Mouse (Mus musculus) heart, adult 9 months (tissue): ENCODE measurements at regions not wholly inside any gene's neighbourhood (a gene's known extent, or its start where the extent isn't known, plus 50 kb on each side); places are given as distances from the start of the nearest gene placed in this dataset.

Source experiments
- DNase-seq, 2 experiments: peaks; one replicate each; pipeline ENCODE4 v3.0.0; 2022; ENCODE audit warnings: low spot score in 2 of 2

DNA sequence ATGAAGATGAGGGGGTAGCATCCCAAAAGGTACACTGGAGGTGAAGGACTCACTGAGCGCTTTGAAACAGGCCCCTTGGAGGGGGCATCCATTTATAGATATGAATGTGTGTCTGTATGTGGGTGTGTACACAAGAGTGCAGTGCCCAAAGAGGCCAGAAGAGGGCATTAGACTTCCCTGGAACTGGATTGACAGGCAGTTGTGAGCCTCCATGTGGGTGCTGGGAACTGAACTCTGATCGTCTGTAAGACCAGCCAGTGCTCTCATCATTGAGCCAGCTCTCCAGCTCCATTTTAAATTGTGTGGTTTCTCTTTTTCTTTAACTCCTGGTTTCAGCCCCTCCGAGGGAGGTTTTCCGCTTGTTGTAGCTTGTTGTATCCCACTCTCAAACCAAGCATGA lies 67.6 kb upstream of the 1700021F07Rik start:
- no peak for DNase-seq

DNA sequence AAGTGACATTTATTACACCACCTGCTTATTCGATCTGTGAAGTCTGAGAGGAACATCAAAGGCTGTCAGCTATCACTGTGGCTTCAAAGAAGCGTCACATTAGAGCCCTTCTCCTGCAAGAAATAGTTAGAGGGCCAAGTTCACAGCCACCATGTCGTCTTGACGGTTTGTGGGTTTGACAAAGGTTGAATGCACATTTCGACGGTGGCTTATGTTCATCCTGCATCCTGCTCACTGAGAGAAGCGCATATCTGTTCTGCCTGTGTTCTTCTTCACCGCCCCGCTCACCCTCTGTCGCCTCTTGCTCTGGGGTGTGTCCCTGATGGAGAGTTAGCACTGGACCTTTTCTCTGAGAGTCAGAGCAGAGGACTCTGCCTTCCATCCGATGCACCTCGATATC lies 67.2 kb upstream of the 1700021F07Rik start:
- no peak for DNase-seq

DNA sequence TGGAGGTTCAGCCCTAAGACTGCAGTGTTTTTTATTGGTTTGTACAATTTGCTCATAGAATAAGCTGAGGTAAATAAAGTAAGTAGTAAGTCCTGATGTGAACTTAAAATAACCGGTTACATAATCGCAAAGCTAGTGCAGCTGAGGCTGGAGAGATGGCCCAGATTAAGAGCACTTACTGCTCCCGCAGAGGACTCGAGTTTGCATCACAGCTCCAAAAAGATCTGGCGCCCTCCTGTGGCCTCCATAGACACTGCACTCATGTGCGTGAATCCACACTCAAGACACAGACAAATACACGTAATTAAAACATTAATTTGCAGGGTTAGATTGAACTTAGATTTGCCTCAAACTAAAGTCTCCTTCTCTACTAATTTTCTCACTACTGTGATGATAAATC lies 66.3 kb upstream of the 1700021F07Rik start:
- no peak for DNase-seq

DNA sequence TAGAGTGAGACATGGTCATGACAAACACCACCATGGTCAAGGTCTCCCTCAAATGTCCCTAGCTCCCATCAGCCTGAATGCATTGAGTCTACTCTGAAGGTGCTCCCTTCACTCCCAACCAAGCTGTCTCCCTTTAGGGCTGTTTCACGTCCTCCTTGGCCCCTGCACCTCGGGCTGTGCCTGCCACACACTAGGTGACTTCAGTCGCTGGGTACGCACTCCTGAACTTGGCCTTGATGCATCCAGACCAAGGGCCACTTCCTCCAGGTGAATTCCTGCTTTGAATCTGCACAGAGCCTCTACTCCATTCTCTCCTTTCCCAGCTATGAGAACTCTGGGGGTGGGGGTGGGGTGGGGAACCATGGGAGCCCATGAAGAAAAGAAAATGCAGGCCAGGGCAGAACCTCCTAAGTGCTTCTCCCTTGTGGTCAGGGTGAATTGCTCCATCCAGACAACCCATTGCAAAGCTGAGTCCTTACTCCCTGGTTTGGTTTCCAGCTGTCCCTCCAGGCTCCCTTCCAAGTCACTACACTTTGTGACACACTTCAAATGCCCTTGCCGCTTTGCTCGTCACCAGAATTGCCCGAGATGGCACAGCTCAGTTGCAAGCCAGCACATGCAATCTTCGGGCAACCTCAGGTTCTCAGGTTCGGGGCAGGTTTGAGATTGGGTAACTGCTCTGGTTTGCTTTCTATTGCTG lies 65.3 kb upstream of the 1700021F07Rik start:
- DNase-seq, result no peak

DNA sequence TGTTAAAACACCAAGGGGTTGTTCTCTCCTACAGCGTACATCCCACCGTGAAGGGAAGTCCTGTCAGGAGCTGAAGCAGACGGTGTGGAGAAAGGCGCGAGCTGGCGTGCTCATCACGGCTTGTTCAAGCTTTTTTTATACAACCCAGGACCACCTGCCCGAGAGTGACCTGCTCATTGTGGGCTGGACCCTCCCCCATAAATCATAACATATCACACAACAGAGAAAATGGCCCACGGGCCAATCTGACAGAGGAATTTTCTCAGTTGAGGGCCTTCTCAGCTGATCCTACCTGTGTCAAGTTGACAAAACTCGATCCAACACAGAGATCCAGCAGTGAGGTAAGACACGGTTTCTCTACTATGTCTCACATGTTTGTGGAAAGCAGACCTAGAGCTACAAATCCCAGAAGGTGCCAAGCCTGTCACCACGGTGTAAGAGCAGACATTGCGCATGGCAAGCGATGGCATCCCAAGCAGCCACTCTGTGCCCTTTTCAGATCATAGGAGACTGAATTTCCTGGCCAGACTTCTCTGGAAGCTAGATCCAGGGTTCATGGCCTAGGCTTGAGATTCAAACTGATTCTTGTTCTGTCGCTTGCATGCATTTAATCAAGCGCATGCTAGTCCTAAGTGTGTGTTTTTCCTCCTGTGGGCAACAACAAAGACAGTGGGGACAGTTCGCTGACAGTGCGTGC lies 64.6 kb upstream of the 1700021F07Rik start:
- DNase-seq, result no peak

DNA sequence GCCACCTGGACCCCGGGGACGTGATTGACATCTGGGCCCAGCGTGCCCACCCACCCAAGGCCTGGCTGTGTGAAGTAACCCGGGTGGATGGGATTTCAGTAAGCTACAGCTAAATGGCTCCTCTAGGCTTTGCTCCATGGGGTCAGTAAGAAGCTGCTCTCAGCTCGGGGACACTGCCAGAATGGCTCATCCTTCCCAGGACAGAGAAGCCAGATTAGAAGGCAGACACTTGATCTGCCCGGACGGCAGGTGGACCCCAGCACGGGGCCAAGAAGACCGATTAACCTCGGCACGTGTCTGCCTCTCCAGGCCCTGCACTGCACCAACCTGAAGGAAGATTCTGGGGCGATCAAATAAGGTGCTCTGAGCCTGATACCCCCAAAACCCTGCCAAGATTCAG lies 63.5 kb upstream of the 1700021F07Rik start:
- DNase-seq, result no peak

DNA sequence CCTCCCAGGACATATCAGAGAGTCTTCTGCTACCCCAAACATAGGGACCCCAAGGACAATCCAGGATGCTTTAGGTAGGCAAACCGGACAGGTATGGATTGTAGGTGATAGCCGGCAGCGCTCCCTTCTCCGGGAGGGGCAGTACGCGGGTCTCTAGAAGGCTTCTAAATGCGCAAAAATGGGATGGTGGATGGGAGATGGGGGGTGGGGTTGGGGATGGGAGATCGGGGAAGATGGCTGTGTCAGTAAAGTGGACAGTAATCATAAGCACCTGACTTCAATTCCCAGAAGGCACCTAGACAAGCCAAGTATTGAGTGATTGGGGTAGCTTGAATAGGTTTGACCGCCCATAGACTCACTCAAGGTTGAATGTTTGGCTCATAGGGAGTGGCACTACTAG lies 59.1 kb upstream of the 1700021F07Rik start:
- DNase-seq, result no peak

DNA sequence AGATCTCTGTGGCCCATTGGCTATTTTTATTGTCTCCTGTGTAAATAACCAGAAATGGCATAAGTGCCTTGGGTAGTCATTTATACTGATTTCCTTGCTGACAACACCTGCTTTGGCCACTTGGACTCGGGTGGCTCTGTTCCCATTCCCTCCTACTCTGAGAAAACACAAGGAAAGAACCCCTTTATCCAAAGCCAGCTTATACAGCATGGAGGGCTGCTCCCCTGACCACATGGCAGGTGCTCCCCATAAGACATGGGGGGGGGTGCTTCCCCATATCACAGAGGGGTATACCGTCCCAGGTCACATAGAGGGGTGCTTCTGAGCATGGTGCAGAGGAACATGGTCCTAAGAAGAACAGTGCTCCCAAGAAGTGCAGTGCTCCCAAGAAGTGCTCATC lies 57.8 kb upstream of the 1700021F07Rik start:
- DNase-seq, result no peak

DNA sequence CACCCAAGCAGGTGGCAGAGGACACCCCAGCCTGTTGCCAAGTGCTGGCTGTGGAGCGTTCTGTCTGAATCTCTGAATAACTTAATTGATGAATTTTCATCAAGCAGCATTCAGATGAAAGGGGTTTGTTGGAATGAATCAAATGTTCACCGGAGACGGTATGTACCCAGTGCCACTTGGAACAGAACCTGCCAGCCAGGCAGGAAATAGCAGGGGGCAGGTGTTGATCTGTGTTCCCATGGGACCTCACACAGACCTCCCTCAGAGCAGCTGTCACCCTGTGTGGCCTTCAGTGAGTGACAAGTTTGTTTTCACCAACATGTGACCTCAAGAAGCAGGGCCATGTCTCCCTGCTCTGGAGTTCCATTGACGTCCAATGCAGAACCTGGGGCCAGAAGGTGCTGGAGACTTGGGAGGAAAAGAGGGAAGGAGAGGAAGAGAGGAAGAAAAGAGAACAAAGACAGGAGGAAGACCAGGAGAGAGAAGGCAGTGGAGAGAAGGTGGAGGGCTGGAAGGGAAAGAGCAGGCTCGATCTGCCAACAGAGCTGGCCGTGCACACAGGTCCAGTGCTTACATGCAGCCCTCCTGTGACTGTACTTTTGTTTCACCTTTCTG lies 57.3 kb upstream of the 1700021F07Rik start:
- no peak for DNase-seq

DNA sequence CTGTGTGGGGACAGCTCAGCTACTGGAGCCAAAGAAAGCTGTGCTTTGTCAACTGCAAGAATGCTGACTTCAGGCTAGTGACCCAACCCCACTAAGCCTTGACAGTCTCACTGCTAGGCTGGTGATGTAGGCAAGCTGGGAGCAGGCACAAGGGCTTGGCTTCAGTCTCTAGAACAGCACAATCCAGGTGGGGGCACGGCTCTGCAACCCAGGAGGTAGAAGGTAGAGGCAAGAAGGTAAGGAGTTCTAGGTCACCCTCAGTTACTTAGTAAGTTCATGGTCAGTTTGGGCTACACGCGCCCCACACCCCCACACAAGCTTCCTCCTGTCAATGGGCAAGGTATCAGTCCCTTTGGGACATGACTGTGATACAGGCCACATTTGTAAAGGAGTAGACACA lies 54.2 kb upstream of the 1700021F07Rik start:
- DNase-seq, result no peak

DNA sequence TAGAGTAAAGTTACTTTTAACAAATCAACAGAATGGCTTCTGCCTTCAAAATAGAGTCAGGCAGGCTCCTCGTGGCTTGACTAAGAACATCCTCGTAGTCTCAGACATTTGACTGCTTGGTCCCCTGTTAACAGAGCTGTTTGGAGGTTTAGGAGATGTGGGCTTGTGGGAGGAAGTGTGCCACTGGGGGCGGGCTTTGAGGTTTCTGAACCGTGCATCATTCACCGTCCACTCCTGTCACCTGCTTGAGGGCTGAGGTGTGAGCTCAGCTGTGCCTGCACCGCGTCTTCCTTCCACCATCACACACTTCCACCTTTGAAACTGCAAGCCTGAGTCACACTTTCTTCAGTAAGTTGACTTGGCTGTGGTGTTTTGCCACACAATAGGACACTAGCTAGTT lies 52.6 kb upstream of the 1700021F07Rik start:
- DNase-seq, result no peak
